Mouse (Mus musculus): ENCODE results near the gene Minos1.

The Minos1 gene

DNA sequence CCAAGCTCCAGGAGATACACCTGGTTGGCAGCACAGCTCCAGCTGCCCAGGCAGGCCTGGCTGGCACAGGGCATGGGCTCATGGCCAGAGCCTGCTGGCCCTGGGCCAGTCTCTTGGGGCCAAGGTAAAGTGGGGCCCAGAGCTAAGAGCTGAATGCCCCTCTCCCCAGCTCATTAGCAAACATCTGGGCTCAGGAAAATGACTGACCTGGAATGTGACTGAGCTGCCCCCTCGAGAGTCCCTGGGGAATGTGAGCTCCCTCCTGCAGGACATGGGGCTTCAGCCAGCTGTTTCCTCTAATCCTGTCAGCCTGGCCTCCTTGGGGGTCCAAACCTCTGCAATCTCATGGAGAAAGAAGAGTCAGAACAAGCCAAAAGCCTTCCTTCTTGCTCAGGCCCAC, 35.5 kb downstream of the Minos1 start:
- in situ Hi-C loops (cut with MboI), result no loop called here

DNA sequence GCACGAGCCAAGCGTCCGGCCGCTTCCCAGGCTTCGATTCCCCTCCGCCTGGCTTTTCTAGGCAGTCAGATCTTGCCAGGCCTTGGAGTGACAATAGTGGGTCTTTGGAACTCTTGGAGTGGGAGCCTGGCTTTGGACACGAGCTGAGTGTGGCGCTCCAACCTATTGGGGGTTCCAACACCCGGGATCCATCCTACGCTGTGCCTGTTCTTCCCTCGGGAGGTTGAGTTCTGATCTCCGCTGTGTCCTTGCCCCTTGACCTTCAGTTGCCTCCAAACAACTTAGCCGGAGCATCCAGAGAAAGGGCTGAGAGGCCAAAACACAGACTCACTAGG, 37.8 kb downstream of the Minos1 start:
- in situ Hi-C loops (cut with MboI), result no loop called here

DNA sequence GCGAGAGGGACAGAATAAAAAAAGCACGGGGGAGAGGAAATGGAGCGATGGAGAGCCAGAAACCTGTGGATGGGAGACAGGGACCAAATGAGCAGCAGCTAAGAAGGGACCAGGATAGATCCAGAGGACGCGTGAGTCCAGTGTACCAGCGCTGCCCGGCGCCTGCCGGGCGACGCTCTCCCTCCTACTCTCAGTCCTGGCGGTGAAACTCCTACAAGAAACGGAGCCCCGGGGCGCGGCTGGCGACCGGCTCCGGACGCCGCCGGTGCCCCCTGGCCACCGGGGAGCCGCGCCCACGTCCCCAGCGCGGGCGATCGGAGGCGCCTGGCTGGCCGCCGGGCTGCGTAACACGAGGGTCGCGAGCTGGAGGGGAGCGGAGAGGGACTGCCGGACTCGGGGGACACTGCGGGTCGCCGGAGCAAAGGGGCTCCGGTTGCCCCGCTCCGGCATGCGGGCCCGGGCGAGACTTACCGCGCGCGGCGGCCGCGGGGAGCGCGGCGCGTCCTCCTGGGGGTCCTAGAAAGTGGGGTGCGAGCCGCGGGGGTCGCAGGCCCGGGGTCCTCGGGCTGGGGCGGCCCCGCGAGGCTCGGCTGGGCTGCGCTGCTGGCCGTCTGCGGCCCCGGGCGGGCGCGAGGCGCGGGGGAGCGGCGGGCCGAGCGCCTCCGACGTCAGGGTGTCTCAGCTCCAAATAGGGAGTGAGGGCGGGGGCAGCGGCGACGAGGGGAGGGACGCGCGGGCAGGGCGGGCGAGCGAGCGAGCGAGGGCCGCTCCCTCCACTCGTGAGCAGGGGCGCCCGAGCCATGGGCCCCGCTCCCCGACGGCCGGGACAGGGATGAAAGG, 38.3 kb downstream of the Minos1 start, which contains the start of gene Nbl1:
TSS of gene Nbl1 (minus strand) at position 638 of the 840 bp plus-strand sequence.
- in situ Hi-C loops (cut with MboI), result no loop called here

DNA sequence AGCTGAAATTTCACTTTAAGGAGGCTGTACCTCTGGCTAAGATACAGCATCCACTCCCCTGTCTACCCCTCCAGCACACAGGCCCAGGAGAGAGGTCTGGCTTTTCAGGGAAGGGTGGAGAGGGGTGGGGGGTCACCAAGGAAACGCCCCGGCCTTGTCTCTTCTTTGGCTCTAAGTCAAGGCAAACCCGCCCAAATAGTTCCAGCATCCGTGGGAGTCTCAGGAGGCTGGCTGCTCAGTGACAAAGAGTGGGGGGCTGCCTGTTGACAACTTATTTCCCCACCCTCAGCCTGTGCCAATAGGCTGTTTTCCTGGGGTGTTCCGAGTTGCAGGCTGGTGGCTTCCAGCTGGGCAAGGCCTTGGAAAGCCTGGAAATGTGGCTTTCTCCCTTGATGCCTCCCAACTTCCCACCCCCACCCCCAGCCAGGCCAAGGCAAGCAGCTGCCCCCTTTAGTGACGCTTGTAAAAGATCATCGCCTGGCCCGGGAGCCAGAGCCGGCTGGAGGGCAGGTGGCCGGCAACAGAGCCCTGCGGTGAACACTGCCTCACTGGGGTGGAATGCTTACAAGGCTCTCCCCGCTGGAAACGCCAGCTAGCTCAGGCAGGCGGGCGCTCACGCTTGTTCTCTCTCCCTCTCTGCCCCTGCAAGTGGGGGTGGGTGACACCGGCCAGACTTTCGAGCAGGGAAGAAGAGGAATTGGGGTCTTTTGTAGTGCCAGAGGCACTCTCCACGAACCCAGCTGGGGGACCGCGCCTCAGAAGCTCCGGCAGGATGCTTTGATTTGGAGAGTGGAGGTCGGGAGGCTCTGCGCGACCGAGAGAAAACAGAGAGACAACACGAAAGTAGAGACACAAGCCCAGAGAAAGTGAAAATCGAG, 39.2 kb downstream of the Minos1 start:
- in situ Hi-C loops (cut with MboI), result no loop called here

DNA sequence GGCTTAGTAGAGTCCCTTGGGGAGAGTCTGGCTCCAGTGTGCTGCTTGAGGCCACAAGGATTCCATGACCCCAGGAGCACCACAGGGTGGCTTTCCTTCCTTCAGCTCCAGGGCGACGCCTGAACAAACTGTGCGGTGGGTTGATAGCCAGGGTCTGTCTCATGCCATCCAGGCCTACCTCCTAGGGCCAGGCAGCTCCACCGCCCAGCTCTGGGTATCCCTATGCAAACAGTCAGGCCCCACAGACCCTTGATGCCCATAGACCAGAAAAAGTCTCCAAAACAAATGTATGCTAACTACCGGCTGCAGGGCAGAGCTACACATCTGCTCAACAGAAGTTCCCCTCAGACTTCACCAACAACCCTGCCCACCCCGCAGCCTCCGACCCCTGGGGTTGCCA, 39.8 kb downstream of the Minos1 start:
- in situ Hi-C loops (cut with MboI), result no loop called here

DNA sequence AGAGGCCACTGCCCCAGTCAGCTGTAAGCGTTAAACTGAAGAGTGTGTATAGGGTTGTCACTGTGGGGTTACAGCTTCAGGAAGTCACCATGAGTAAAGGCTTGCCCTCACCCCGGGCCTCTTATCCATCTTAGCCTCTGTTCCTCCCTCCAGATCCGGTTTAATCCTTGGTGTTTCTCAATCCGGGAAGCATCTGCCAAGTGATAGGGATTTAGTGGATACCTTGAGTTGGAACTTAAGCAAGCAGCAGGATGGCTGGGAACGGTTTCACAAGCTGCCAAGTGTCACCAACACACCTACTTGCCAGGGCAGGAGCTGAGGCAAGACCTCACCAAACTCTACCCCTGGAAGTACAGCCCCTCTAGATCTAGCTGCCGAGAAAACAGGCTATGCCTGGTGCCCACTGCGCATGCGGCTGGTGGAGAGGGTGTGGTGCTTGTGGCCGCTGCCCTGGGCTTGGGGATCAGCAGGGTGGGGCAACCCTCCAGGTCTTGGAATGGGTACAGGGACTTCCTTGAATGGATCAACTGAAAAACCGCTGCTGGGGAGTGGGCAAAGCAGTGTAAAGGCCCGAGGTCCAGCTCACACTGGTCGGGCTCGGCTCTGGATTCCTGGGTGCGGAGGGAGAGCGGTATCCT, 40.5 kb downstream of the Minos1 start:
- in situ Hi-C loops (cut with MboI), result no loop called here

DNA sequence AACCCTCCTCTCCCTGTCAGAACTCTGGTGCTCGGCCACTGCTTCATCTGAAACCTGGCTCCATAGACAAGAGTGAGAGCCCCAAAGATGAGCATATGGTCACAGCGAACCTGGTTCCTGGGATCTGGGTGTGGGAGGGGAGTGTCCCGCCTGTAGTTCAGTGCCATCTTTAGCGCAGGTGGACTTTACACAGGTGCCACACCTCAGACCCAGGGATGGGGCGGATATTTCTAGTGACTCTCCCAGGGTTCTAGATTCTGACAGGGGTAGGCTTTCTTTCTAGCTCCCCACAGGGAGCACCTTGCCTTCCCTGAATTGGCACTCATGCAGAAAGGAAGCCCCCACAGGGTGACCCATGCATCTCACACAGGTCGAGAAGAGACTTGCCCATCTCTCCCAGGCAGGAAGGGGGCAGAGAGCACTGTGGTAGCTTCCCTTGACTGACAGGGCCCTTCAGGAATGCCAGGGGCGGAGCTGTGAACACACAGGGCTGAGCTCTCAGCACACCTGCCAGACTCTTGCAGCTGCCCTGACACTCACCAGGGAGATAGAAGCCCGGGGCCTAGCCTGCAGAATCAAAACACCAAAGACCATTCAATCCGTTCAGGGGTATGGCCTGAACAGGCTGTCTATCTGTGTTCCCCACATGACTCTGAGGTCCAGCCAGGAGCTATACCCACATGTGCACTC, 41.8 kb downstream of the Minos1 start:
- in situ Hi-C loops (cut with MboI), result no loop called here

DNA sequence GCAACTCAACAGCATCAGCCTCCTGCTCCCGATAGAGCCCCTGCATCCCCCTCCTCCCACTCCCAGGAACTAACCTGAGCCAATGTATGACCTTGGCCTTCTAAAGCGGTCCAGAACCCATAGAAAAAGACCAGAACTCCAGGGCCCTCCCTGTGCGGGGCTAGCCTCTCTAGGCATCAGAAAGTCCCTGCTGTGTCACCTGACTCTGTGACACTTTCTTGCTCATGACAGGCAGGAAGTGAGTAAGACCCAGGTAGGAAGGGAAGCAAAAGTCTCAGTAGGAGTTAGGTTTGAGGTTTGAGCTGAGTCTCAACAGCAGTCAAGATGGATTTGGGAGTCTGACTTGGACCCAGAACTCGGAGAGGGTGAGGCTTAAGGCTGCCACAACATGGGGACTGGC, 43.9 kb downstream of the Minos1 start:
- in situ Hi-C loops (cut with MboI), result no loop called here

DNA sequence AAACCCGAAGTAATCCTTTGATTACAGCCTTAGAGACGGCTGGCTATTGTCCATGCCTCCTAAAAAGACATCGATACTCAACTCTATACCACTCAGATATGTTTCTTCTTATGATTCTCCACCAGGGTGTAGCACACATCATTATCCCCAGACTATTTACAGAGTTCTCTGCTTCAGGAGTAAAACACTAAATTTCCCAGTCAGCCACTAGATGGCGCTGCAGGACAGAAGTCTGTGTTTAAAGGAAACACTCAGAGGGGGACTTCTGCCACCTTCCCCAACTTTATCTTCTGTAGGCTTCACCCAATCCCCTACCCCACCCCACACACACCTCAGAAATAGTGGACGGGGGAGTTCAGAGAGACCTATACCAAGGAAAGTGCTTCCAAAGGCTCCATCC, 44.9 kb downstream of the Minos1 start:
- in situ Hi-C loops (cut with MboI), result no loop called here

DNA sequence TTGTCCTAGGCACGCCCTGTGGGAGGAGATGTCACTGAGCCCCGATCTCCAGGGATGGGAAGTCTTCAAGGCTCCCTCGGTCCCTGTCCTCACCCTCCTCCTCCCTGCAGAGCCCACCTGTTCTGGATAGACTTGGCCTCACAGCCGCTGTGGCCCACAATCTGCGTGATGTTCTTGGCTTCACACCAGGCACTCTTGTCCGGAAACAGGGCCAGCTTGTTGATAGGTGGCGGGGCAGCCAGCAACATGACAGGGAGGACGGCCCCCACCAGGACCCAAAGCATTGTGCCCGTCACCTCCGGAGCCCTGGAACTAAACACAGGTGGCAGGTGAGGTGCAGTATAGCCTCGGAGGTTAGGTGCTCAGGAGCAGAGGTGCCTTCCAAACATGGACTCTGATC, 45.6 kb downstream of the Minos1 start:
- in situ Hi-C loops (cut with MboI), result no loop called here

DNA sequence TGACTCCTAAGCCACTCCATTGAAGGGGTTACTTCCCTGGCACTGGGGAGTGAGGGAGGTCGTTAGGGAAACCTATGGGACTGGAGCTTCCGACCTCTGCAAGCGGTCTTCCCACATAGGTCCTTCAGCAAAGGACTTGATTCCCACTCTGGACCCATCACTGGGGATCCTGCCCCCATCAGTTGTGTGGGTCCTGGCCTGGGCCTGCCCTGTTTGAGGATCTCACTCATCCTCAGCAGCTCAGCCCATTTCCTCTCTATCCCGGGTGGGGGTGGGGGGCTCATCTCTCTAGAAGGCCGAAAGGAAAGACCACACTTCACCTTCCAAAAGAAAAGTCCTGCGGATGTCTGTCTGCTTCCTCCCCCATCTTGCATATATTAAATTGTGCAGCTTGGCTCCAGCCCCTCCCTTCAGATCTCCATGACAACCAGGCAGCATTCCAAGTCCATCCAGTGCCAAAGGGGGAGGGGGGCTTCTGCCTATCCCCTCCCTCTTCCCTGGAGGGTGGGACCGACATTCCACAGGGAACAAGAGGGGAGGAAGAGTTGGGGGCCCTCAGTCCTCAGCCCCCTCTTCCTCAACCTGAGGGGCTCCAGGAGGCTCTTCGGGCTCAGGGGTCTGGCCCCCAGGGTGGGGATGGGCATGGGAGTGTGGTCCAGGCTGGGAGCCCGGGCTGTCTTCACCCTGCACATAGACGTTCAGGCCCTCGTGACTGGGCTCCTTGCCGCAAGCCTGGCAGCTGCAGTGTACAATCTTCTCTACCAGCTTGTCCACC, 47.9 kb downstream of the Minos1 start:
- in situ Hi-C loops (cut with MboI), result no loop called here

DNA sequence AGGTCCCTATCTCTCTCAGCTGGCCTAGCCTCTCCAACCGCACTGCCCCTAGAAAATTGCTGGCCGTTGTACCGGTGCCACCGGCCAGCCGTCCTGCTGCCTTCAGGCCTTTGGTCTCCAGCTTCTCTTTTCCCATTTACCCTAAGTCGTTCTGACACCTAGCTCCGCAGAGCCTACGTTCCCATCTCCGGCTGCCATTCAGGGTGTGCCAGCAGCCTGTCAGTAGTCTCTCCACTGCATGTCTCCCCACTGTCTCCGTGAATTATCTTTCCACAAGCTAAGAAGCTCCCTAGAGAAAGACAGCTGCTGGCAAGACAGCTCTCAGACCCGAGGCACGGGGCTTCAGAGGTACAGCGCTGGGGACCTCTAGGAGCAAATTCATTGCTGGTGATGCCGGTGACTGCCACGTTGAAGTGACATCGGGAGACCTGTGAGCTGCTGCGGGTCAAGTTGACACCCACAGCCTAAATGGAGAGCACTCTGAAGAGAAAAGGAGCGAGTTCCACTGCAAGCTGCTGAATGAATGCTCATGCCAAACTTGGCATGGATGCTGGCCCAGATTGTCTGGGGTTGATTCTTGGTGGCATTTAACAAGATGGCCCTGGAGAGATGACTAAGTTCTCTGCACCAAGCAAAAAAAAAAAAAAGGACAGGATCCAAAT, 49.5 kb downstream of the Minos1 start:
- in situ Hi-C loops (cut with MboI), result no loop called here

DNA sequence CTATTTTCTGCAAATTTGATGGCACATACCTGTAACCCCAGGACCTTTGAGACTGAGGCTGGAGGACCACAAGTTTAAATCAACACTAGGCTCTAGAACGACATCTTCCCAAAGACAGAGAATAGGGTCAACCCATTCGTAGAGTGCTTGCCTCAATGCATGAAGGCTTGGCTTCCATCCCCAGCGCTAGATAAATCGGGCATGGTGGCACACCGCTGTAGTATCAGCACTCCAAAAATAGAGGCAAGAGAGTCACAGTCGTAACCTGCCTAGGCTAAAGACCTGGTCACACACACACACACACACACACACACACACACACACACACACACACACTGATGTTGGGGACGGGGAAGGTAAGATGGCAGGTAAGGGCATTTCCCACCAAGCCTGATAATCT, 50.7 kb downstream of the Minos1 start:
- in situ Hi-C loops (cut with MboI), result no loop called here

DNA sequence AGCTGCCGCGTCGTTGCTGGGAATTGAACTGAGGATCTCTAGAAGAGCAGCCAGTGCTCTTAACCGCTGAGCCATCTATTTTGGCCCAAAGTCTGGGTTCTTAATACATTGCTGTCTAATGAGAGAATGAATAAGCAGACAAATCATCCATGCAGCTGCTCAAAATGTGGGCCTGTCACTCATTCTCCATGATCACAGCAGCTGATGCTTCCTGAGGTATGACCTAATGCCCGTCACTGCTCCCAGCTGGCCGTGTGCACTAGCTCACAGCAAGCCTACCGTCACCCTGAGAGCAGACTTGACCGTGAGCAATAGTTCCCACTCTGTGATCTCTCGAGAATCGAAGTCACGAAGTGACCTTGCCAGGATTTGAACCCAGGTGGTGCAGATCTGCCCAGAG, 51.5 kb downstream of the Minos1 start:
- in situ Hi-C loops (cut with MboI), result no loop called here

DNA sequence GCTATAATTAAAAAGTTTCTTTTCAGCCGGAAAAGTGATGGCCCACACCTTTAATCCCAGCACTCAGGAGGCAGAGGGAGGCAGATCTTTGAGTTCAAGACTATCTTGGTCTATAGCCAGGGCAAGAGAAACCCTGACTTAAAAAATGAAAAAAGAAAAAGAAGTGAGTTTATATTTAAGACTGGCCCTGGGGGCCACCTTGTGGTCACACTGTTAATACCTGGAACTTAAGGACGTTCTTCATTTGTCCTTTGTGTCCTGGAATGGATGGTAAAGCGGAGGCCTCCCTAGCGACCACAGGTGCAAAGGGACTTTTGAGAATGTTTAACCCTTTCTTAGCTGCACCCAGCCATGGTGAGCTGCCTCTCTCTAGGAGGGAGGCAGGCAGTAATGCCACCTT, 52.2 kb downstream of the Minos1 start:
- in situ Hi-C loops (cut with MboI), result no loop called here

DNA sequence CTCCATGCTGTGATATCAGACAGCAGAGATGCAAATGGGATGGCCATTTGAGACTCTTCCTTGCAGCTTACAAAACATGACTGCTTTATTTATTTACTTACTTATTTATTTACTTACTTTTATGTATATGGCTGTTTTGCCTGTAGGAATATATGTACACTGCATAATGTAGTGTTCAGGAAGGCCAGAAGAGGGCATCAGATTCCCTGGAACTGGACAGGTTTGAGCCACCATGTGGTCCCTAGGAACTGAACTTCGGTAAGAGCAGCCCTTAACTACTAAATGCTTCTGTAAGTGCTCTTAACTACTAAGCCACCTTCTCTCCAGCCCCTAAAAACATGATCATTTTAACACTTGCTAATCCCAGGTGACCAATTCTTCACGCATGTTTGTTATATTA, 52.6 kb downstream of the Minos1 start:
- in situ Hi-C loops (cut with MboI), result no loop called here

DNA sequence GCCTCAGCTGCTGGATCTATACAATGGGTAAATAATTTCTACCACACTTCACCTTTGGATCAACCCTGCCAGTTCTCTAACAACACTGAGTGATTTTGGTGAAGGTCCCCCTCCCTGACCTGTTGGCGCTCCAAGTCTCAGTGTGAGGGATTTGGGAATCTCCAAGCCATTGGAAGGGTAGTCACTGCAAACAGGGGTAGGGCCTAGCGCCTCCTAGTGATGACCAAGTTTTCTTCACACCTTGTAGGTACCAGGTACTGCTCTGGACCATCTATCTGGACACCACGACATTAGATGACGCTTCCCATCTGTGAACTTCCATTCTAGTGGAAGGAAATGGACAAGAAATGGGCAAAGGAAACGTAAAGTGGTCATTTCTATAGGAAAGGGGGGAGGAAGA, 55.0 kb downstream of the Minos1 start:
- in situ Hi-C loops (cut with MboI), result no loop called here

DNA sequence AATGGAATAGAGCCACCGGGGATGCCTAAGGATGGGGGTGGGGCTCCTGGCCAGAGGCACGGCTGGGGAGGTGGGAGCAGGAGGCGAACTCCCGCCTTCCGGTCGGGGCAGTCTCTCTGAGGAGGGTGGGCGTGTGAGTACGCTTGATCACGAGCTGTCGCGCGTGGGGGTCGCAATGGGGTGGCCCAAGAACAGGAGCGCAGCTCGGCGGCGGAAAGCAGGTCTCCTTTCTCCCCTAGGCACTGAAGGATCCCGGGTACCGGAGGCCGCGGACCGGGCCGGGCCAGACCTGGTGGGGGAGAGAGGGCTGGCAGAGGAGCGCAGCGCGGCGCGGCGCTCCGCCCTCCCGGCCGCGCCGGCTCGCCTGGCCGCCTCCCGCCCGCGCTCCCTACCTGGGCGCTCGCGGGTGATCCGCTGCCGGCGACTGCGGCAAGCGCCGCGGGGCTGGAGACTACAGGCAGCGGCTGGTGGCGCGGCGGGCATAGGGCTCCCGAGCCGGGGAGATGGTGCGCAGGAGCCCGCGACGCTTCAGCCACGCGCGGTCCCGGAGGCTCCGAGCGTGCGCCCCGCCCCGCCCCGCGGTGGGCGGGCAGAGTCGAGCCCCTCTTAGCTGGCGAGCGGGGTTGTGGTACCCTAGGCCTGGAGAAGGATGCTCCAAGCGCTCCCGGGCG, 55.7 kb downstream of the Minos1 start, which contains the start of gene Htr6:
TSS of gene Htr6 (minus strand) at position 530 of the 671 bp plus-strand sequence.
- in situ Hi-C loops (cut with MboI), result no loop called here

DNA sequence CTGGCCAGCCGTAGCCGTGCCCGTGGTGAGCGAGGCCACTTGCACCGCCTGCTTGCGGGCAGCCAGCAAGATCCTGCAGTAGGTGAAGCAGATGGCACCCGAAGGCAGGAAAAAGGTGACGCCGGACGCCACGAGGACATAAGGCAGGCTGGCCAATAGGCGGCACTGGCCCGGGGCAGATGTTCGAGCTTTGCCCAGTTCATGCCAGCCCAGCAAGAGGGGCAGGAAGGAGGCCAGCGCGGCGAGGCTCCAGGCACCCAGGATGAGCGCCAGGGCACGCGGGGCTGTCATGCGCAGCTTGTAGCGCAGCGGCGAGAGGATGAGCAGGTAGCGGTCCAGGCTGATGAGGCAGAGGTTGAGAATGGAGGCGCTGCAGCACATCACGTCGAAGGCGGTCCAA, 56.9 kb downstream of the Minos1 start:
- in situ Hi-C loops (cut with MboI), result no loop called here

DNA sequence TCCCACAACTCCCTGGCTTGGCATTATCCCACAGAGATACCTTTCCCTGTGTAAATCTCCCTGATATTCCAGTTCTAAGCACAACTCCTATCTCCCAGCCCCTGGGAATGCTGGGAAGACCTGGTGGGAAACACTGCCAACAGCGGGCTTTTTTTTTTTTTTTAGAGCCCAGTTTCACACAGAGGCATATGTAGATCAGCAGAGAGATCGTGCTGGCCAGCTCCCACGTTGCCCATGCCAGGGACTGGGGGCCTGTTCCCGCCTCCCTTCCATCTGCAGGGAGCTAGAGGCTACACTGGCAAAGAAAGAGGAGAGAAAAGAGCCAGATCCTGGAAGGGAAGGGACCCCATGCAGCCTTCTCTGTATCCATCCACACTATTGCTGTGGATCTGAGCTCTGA, 62.6 kb downstream of the Minos1 start:
- in situ Hi-C loops (cut with MboI), result no loop called here
